Mouse (Mus musculus): ENCODE results near the gene Trmt112. TPM values are rescaled to one million over a fixed set of nuclear protein-coding genes. Genes with fewer than 3 reads are reported as not detected.

The Trmt112 gene
- polyA plus RNA-seq, 1 experiment from 2014 or later, result 111 TPM

Small RNA genes within 50 kb of the gene (microRNA-seq; reads per million reads assigned to microRNA genes)
- 0.66 reads per million for gene Mir6990

Other genes with a start within 250 kb of the Trmt112 start
- 35.5 and 39.6 TPM in 2 replicates for gene Rps6ka4, start 69.1 kb upstream of the Trmt112 start, polyA plus RNA-seq (2015; fragmentation: Nextera tagmentation; extraction: Ambion mirVana)
- 1.1 and 1.3 TPM in 2 replicates for gene Ccdc88b, start 51.5 kb upstream of the Trmt112 start, polyA plus RNA-seq (2015; fragmentation: Nextera tagmentation; extraction: Ambion mirVana)
- 291 and 307 TPM in 2 replicates for gene Prdx5, start 408 bp downstream of the Trmt112 start, polyA plus RNA-seq (2015; fragmentation: Nextera tagmentation; extraction: Ambion mirVana)
- 17.8 and 18.0 TPM in 2 replicates for gene Esrra, start 12.1 kb downstream of the Trmt112 start, polyA plus RNA-seq (2015; fragmentation: Nextera tagmentation; extraction: Ambion mirVana)
- 1.8 and 2.8 TPM in 2 replicates for gene Catsperz, start 15.7 kb downstream of the Trmt112 start, polyA plus RNA-seq (2015; fragmentation: Nextera tagmentation; extraction: Ambion mirVana)
- gene Kcnk4, start 24.8 kb downstream of the Trmt112 start, polyA plus RNA-seq (2015; fragmentation: Nextera tagmentation; extraction: Ambion mirVana), result 0.68 and 0.79 TPM in 2 replicates
- gene Bad, start 32.2 kb downstream of the Trmt112 start, polyA plus RNA-seq (2015; fragmentation: Nextera tagmentation; extraction: Ambion mirVana), result 87.1 and 89.0 TPM in 2 replicates
- 20.2 and 22.1 TPM in 2 replicates for gene Gpr137, start 32.8 kb downstream of the Trmt112 start, polyA plus RNA-seq (2015; fragmentation: Nextera tagmentation; extraction: Ambion mirVana)
- gene Ppp1r14b, start 65.3 kb downstream of the Trmt112 start, polyA plus RNA-seq (2015; fragmentation: Nextera tagmentation; extraction: Ambion mirVana), result 53.7 and 70.6 TPM in 2 replicates
- 61.7 and 65.4 TPM in 2 replicates for gene Plcb3, start 66.8 kb downstream of the Trmt112 start, polyA plus RNA-seq (2015; fragmentation: Nextera tagmentation; extraction: Ambion mirVana)
- 153 and 158 TPM in 2 replicates for gene Fkbp2, start 70.8 kb downstream of the Trmt112 start, polyA plus RNA-seq (2015; fragmentation: Nextera tagmentation; extraction: Ambion mirVana)
- 19.0 and 19.7 TPM in 2 replicates for gene Vegfb, start 78.0 kb downstream of the Trmt112 start, polyA plus RNA-seq (2015; fragmentation: Nextera tagmentation; extraction: Ambion mirVana)
- 28.8 TPM in 2 replicates for gene Dnajc4, start 82.9 kb downstream of the Trmt112 start, polyA plus RNA-seq (2015; fragmentation: Nextera tagmentation; extraction: Ambion mirVana)
- 22.9 and 26.6 TPM in 2 replicates for gene Nudt22, start 86.4 kb downstream of the Trmt112 start, polyA plus RNA-seq (2015; fragmentation: Nextera tagmentation; extraction: Ambion mirVana)
- gene Trpt1, start 86.4 kb downstream of the Trmt112 start, polyA plus RNA-seq (2015; fragmentation: Nextera tagmentation; extraction: Ambion mirVana), result 10.7 and 12.0 TPM in 2 replicates
- gene Fermt3, start 109.8 kb downstream of the Trmt112 start, polyA plus RNA-seq (2015; fragmentation: Nextera tagmentation; extraction: Ambion mirVana), result 17.3 and 18.4 TPM in 2 replicates
- 198 and 202 TPM in 2 replicates for gene Stip1, start 130.3 kb downstream of the Trmt112 start, polyA plus RNA-seq (2015; fragmentation: Nextera tagmentation; extraction: Ambion mirVana)
- 10.0 and 14.0 TPM in 2 replicates for gene Macrod1, start 147.1 kb downstream of the Trmt112 start, polyA plus RNA-seq (2015; fragmentation: Nextera tagmentation; extraction: Ambion mirVana)
- gene Flrt1, start 196.0 kb downstream of the Trmt112 start, polyA plus RNA-seq (2015; fragmentation: Nextera tagmentation; extraction: Ambion mirVana), result 3.4 and 3.6 TPM in 2 replicates